Mouse (Mus musculus) left cerebral cortex, adult 9 months (tissue): ENCODE measurements at regions not wholly inside any gene's neighbourhood (a gene's known extent, or its start where the extent isn't known, plus 50 kb on each side); places are given as distances from the start of the nearest gene placed in this dataset.
A peak's percentile ranks its signal among the peaks of the same experiment; 100 is the strongest.

Source experiments
- DNase-seq, 2 experiments: peaks; one replicate each; pipeline ENCODE4 v3.0.0; 2022; ENCODE audit warnings: low spot score in 2 of 2

DNA sequence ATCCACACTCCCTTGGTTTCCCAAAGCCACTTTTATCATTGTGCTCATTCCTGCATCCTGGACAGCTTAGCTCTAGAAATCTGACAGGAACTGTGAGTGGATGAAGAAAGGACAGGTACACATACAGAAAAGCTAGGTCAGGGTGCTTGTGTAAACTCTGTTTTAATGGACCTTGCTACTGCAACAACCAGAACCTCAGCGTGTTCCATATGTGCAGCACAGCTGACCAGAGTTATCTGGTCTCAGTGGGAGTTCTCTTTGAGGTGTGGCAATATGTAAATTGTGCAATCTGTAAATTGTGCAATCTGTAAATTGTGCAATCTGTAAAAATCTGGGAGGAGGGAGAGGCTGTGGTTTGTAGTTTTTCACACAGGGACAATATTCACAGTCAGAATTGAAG is 282.4 kb upstream of the Ptprd start:
- no peak for DNase-seq

DNA sequence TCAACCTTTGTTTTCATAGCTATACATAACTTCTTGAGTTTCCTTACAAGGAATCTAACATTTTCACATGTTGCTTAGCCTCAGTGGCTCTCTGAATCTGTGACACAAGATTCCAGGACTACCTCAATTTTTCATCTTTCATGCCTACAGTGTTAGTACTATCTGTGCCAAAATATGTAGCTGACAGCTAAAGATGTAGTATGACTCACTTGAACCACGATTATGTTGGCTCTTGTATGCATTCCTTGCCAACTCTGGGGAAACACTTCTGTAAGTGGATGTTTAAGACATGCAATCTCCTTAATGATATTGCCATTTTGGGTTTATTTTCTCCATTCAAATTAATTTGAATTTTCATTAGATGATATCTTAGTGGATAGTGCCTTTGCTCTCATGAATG is 254.8 kb upstream of the Ptprd start:
- no peak for DNase-seq

DNA sequence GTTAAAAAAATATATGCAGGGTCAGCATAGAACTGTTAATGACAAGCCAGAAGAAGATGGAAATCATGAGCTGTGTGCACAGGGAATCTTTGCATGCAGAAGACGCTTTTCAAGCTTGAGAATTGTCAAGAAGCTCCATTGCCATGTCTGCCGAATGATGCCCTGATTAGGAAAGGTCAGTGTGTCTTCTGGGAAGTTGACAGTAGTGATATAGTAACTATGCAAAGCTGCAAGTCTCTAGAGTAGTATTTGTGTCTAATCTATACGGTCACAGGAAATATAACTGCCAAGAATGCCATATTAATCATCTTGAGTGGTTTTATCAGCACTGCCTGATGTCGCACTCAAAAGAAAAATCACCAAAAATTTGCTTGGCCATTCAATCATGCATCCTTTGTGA is 244.5 kb upstream of the Ptprd start:
- DNase-seq: no peak

- DNase-seq: no peak
These were observed 205.4 kb upstream of the Ptprd start for GRCm38 (mm10) chr4:78417153-78417552.

DNA sequence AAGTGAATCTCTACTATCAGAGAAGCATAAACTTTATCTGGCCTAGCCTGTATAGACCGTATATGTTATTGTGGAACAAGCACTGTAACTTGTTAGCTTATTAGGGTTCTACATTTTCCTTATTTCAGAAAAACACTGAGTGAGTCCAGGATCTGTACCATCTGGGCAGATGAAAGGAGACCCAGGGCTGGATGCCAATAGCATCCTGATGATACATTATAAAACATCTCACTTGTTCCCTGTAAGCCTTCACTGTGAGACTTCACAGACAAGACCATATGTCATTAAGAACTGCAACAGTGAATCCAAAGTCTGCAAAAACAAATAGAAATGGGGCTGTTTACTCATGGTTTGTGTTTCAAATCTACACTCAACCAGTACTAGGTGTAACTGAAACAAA is 177.6 kb upstream of the Ptprd start:
- peak; percentile 6 to 17 for DNase-seq

DNA sequence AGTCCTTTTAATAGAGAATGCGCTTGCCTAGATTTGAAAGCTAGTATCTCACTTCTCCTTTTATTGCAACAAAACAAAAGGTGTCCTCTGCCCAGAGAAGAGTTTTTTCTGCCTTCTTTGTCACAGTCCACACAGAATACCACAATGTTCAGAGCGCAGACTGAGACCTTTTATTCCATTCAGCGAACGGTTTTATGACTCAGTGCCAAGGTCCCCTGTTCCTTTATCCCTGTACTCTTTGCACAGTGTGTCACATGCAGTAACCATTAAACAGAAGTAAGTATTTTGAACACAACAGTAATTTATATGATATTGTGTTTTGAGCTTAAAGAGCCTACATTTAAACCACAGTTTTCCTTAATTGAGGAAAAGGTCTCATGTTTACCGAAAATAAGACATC is 143.4 kb upstream of the Ptprd start:
- DNase-seq: no peak

- DNase-seq: peak; percentile 3 to 18
These were observed 124.0 kb upstream of the Ptprd start for GRCm38 (mm10) chr4:78335777-78336176.

- DNase-seq: peak in 1 of 2 experiments; percentile 33
These were observed 76.7 kb upstream of the Ptprd start for GRCm38 (mm10) chr4:78288506-78288905.
